Mouse (Mus musculus): ENCODE measurements at regions not wholly inside any gene's neighbourhood (a gene's known extent, or its start where the extent isn't known, plus 50 kb on each side); places are given as distances from the start of the nearest gene placed in this dataset.

DNA sequence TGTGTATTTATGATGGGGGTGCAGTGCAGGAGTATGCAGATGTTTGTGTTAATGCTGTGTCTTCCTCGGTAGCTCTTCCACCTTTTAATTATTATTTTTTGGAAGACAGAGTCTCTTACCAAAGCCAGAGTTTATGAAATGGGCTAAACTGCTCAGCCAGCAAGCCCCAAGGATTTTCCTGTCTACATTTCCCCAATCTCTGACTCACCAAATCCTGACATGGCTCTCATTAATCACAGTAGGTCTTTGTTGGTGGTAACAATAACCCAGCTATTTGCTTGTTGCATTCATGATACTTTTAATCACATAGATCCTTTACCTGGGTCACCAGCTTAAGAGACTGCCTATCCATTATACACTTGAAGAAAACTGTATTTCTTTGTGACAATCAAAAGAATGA is 427.8 kb upstream of the Rgma start:
- no peak for DNase-seq

DNA sequence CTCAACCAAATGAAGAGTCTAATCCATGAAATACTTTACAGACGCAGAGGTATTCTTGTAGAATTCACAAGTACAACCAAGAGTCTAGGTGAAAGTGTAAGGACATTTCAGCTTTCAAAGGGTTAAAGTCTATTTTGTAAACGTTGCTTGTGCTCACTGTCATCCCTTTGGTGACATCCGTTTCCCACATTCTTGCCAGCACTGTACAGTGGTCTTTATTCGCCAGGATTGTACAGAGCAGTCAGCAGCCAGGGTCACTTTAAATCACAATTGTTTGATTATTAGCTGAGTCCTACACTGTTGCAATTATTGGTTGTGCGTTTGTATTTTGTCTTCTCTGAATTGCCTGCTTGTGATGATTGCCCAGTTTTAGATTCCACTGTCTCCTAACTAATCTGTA is 427.3 kb upstream of the Rgma start:
- no peak for DNase-seq

DNA sequence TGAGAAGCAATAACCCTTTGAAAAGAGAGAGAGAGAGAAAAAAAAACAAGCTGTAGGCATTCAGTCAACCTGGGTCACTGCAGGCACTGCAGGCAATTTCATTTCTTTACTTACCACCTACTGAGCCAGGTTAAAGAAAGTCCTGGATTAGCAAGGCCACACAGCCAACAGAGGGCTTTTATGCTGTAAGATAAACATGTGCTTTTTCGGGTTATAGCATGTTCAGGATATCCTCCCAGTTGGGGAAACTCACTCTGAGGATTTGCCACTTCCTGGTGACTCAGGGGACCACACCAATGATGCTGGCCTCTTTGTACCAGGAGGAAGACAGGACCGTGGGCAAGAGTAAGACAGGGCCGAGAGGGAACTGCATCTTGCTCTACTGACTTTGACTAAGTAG is 426.6 kb upstream of the Rgma start:
- DNase-seq, result no peak

DNA sequence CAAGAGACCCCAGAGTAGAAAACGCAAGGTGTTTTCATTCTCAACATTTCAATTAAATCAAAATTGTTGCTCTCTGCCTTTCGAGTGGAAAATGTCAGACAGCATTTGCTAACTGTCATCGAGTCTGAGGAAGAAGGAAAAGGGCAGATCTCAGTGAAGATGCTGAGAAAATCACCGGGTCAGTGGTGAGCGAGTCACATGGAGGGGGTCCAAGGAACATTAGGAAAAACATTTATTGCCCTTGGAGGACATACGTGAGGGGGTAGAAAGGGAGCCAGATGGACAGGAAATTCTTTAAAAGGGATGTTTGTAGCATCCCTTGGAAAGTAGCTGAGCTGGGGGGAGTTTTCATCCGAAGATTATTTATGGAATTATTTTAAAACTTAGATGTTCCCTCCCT is 425.4 kb upstream of the Rgma start:
- no peak for DNase-seq

DNA sequence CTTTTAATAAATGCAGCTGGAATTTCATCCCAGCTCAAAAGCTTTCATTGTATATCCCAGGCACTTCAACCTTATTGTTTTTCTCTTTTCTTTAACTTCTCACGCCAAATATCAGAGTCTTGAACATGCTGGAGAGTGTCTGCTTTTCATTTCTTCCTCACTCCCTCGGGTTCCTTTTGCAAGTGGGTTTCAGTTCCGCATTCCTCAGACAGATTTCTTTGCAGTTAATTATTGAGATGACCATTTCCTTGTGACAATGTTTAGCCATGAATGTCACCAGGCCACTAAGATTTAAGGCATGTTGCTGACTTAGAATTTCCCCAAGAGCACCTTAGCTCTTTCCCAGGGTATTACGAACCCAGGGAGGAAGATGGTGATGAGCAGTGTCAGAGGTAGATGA is 417.6 kb upstream of the Rgma start:
- DNase-seq, result no peak

DNA sequence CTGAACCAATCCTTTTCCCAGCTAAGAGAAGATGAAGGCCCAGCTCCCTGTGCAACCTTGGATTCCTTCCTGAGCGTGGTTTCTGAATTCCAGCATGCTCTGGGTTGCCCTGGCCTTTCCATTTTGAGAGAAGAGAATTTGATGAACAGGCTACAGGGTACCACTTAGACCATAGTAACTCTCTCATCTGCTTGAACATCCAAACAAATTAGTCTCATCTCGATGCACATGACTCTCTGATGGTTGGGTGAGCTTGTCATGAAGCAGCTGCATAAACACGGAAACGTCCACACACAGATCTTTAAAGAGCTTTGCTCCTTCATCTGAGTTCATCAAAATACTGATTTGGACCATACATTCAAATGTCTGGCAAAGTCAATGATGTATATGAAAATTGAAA is 414.0 kb upstream of the Rgma start:
- no peak for DNase-seq

DNA sequence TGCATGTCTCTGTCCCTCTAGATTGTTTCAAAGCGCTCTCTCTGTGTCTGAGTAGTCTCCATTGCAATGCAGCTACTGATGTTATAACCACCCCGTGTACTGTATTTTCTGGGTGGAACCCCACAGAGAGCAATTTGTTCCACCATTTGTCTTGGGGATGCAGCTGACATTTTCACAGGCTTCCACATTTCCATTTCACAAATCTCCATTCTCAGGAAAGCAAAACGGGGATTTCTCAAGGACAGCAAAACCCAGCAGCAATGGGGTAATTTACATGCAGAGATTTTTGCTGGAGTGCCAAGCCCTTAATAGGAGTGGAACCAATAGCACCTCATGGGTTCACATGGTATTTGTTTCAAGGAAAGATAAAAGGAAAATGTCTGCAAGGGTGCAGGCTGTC is 412.5 kb upstream of the Rgma start:
- no peak for DNase-seq

DNA sequence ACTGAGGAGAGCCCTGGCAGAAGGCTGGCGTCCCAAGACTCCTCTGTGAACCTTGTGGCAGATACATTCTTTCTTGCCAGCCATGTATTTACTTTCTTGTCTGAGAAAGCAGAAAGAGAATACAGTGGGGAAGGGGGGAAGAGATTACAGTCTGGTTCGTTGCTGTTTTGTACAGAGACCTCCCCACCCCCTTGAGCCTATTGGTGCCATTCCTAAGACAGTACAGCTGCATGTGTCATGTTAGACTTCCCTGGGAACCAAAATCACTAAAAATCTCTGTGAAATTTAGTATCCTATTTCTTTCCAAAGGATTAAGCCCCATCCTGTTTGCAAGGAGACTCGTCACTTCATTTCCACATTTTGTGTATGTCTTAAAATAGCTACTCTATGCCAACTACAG is 411.4 kb upstream of the Rgma start:
- no peak for DNase-seq

DNA sequence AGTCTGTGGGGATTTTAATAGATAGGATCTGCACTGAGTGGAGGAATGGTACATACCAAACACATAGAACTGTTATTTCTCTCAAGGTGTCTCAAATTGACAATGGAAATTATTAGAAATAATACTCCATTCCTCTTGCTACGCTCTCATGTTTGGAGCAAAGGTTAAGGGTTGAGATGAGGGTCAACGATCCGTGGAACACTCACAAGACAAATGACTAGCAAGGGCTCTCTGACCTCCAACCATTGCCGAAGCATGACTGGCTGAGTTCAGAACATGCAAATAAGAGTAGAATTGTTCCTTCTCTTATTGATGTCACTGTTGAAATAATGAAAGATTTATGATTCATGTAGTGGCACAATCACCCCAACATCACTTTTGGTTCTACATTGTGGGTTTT is 407.1 kb upstream of the Rgma start:
- no peak for DNase-seq

DNA sequence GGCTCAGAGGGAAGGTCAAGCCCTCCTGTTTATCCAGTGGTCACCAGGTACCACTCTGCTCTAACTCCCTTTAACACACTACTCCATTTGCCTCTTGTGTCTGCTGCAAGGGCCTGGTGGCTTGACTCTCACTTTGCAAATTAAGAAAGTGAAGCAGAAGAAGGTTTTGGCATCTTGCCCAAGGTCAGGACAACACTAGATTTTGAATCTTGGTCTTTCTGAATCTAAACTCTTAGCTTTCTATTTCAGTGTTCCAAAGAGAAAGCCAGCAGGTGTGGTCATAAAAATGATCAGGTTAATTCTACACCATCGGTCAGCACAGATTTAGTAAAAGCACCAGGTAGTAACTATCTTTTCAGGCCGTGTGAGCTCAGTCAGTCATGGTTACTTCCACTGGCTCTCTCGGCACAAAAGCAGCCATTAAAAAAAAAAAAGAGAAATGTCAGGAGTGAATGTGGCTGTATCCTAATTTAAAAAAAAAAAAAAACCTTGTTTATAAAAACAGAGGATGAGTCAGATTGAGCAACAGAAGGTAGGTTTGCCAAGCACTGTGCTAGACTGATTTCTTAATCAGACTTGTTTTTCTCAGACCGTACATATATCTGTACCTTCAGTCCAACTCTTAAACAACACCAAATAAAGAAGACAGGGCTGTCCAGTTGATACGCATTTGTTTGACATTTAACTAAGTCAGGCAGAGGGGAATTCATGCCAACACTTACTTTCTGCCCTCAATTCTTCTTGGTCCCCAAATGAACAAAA is 403.6 kb upstream of the Rgma start:
- peak; percentile 7 for DNase-seq

DNA sequence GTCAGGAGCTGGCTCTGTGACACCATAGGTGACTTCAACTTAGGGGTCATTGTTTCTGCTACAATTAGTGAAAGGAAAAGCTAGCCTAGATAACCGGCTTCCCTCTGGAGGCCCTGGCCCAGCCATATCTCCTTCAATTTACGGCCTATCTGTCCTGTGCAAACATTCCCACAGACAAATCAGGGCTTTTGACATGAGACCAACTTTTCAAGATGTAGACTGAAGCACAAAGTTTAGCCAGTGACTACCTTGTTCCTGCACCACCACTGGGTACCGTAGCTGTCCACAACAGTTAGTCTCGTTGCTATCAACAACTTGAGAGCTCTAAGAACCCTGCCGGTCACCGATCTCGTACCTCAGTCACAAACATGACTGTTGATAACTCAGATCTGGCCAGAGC is 402.9 kb upstream of the Rgma start:
- DNase-seq, result no peak

DNA sequence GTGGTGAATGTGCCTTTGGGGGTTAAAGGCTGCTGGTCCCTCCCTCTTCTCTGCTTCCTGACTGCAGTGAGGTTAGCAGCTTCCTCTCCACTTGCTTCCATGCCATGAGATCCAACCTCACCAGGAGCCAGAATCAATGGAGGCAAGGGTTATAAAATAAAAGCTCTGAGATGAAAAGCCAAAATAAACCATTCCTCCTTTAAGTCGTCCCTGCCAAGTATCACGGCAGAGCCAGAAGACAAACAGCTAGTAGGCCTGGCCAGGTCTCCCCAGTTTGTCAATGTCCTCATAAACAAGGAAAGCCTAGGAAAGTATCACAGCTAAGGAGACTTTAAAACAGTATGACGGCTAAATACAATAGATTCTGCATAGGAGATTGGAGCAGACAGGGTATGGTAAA is 401.5 kb upstream of the Rgma start:
- DNase-seq, result no peak

DNA sequence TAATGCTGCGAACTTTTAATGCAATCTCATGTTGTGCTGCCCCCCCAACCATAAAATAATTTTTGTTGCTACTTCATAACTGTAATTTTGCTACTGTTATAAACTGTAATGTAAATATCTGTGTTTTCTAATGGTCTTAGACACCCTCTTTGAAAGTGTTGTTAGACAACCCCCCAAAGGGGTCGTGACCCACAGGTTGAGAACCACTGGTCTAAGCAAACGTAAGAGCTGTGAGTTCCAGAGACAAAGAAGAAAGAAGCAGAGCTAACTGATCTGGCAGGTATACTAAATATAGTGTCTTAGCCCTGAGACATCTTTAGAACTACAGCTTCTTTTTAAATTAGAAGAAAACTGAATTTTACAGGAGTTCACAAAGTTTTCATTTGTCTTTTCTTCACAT is 400.9 kb upstream of the Rgma start:
- DNase-seq, result no peak

DNA sequence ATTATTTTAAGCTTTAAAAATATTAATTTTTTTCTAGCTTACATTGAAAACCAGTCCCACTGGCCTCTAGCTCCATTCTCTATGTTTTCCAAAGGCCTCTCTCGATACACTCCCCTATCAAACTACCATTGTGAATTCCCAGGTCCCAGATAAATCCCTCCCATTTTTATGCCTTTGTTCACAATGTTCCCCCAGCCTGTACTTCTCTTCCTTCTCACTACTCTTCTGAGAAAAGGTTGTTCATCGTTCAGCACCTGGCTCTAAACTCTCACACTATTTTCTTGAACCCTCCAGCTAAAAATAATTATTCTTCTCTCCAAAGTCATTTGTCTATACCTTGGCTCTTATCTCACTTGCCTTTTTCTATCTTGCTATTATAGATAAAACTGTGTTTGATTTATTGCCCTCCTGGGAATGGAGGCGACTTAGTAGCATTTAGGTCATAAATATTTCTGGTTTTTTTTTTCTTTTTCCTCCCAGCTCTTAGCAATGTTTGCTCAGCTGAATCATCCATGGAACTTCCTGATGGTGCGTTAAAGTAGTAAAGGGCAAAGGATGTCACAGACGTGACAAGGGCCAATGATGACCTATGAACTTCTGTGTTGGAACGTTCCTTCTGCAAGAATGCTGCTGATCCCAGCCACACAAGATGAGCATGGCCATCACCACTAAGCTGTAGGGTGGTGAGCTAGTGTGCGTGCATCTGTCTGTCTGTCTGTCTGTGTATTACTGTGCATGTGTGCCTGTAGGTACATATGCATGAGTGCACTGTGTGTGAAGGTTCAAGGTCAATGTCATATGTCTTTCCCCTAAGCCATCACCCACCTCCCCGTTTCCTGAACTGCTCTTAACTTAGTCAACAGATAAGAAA is 384.5 kb upstream of the Rgma start:
- DNase-seq, result no peak

DNA sequence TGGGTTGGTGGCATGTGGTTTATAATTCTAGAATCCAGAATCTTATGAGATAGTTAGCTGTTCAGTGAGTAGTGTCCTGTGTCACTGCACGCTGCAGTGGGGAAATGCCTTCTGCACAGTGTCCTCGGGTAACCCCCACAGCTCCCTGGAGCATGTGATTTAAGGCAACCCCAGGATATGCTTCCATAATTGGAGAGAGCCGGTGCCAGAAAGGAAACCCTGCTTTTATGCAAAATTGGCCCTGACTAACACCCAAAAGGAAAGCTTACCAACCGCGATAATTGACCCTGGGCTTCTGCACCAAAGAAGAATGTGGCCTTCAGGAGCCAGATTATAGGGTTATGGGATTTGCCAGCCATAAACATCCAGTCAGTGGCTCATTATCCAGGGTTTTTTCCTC is 376.9 kb upstream of the Rgma start:
- DNase-seq, result peak; percentile 18

DNA sequence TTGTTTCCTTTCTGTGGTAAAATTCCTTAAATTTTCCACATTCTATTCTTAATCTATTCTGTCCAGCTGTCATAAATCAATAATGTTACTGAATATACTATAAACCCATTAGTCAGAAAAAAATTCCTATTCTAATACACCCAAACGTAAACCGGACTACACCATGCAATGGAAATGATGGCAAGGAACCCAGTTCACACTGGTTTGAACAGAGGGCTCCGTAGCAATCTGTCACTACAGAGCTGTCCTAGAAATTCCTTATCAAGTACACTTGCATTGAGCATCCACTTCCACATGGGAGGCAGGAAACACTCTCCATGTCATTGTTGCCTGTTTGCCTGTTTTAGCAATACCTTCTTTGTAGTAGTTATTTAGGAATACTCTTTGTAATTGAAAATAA is 356.2 kb upstream of the Rgma start:
- no peak for DNase-seq

DNA sequence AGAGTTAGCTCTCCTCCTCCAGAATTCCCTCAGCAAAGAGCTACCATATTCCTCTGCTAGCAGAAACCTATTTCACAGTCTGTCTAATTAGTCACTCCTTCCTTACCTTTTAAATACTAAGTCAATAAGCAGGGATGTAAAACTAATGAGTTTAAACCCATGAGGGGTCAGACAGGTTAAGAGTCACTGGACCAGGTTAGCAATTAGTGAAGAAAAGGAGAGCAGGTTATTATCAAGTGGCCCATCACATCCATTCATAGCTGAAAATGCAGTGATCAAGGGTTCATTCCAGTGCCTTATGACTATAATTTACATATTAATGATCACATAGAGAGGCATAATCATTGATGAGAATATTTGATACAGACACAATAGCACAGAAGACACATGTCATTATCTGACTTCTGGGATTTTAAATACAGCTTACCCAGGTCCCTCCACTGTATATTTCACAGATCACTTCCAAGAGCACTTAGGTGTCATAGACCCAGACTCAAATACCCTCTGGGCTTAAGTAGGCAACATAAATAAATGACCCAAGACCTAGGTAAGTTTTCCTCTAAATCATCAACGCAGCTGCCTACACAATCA is 355.4 kb upstream of the Rgma start:
- no peak for DNase-seq

DNA sequence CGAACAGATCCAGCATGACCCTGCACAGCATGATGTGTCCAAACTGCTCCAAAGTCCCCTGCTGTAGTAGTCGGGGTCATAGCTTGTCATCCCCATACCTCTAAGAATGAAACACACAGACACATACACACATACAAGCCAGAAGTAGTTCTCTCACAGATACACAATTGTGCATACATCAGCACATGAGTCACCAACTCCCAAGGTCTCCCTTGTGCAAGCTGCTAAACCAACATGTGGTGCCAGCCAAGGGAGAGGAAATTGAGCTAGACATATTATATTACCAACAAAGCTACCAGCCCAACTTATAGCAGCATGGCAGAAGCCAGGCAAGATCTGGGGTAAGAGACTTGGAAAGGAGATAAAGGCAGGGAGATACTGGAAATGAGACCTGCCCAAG is 353.5 kb upstream of the Rgma start:
- DNase-seq, result no peak

DNA sequence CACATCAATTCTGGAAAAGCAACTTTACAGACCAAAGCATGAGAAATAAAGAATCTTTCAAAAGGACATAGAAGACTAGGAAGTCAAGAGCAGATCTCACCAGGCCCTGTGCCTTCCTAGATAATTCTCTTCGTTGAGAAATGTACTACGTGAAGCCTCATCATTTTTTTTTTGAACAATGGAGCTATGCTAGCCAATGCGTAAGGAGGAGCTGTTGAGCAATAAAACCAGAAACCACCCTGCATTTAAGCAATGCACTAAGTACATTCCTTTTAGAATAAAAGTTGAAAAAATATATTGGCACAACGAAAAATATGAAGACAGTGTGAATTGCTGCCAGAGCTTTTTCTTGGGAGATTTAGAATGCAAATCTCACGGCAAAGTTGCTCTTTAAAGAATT is 349.7 kb upstream of the Rgma start:
- peak; percentile 12 for DNase-seq

DNA sequence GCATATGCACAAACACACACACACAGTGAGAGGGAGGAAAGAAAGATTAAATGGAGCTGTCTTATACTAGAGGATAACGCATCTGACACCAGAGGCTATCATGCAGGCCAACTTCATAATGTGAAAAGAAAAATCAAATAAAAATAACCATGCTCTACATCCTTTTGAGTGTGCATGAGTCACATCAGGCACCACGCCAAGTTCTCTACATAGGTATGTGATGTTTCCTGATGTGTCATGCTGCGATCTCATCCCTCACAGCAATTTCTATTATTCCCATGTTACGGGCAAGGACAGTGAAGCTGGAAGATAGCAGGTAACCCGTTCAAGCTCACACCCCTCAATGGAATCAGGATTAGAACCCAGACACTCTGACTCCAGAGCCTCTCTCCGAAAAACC is 346.4 kb upstream of the Rgma start:
- DNase-seq, result no peak

DNA sequence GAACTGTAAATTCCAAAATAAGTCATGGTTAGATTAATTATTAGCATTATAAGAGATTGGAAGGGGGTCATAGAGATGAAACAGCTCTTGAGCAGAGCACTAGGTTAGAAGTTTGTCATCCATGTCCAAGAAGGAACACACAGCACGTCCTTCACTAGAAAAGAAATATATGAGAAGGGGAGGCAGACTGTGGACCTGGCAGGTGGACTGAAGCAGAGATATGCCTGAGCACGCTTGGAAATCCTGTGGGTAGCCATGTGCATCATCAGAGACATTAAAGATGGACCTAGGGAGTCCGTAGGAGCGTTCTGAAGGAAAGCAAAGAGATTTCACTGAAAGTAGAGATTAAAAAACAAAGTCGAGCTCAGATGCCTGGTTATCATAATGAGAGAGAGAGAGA is 343.9 kb upstream of the Rgma start:
- no peak for DNase-seq

DNA sequence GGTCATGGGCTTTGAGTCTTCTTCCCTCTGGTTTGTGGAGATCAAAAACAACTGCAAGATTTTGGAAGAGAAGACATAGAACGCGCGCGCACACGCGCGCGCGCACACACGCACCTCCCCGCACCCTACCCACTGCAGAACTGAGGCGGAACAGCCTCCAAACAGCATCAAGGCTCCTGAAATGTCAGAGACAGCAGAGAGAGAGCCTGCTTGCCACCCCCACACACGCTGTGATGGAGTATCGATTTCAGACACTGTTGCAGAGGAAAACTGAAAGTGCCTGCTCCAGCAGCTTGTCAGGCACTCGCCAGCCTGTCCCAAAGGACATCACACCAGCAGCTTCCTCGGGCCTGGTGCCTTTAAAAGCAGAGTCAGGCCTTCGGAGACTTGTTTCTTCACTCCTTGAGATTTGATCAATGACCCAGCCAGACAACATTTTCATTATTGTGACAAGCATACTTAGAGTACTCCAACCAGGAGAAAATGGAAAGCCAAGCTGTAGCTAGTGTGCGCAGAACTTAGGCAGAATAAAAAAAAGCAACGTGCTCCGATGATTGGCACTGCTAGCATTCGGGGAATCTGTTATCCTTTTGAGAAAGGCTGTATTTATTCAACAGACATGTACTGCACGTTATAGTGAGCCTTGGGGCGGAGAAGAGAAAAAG is 342.9 kb upstream of the Rgma start:
- no peak for DNase-seq

DNA sequence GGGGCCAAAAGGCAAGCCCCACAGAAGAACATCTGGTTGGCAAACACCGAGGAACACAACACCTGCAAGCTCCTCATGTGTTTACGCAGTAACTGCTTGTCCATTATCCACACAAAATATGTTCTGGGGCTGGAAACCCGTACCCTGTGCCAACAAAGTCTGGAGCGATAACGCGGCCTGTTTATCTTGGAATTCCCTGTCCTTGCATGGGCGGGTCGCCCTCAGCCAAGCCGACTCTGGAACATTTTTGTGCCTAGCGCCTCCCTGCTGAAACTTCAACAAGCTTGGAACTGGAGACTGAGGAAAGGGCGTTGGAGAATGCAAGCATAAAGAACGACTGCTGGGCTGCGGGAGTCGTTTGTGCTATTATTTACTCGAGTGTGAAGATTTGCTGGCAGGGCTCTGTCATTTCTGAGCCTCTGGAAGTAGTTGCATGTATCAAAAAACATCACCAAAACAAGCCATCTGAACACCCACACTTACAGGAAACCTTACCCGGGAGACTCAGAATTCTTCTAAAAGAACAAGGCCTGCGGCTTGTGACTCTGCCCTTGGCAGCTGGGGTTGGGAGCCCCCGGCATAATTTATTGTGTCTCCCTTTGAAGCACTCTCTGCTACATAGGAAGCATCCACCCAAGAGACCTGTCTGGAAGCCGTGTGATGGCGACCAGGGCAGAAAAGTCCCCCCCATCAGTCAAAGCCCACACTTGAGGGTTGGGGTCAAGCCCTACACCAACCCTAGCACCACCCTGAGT is 338.3 kb upstream of the Rgma start:
- DNase-seq, result peak; percentile 70
